Mouse (Mus musculus): ENCODE results near the gene Olfr91.
A peak's percentile ranks its signal among the peaks of the same experiment; 100 is the strongest.

Olfr91 gene

GRCm38 (mm10) chr17:37062101-37062641 is 35.9 kb downstream of the Olfr91 start:
- DNase-seq (ENCODE audit: low read depth, low spot score), result no peak

GRCm38 (mm10) chr17:37061435-37061834 is 36.6 kb downstream of the Olfr91 start:
- DNase-seq (ENCODE audit: low read depth, low spot score), result no peak

- DNase-seq (ENCODE audit: low read depth, low spot score), result peak; percentile 56
Measured at GRCm38 (mm10) chr17:37056957-37057356, 41.1 kb downstream of the Olfr91 start.

GRCm38 (mm10) chr17:37051745-37052144 is 46.3 kb downstream of the Olfr91 start:
- no peak for DNase-seq (ENCODE audit: low read depth, low spot score)

- no peak for DNase-seq (ENCODE audit: low read depth, low spot score)
Measured at GRCm38 (mm10) chr17:37050876-37051275, 47.2 kb downstream of the Olfr91 start.

- peak; percentile 89 for DNase-seq (ENCODE audit: low read depth, low spot score)
Measured at GRCm38 (mm10) chr17:37050399-37050798, 47.7 kb downstream of the Olfr91 start.

DNA sequence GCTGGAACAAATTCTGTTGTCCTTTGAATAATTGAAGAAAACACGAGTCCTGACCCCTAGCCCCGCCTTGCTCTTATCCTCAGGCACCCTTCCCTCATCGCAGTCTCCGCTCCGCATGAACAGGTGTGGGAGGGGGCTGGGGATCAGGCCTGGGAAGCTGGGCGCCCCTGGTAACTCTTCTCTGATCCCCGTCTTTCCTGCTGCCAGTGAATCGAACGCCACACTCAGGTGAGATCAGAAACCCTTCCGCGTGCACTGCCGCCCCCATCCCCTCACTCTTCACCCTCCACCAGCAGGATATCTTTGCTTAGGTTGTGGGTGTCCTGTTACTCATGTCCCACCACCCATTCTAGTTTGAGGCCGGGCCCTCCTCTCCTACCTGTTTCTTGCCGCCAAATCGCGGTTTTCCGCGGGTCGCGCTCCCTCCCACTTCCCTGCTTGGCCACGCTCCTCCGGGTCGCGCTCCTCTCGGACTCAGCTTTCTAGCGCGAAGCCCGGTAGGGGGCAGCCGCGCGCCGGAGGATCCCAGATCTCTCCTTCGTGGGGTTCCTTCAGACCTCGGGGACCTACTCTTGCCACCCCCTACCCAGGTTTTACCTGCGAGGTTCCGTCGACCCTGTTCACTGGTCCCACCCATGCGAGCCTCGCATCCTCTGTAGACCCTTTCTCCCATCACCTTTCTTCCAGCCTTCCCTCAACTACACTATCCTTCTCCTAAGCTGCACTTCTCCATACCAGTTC is 48.3 kb downstream of the Olfr91 start:
- peak; percentile 83 for DNase-seq (ENCODE audit: low read depth, low spot score)

GRCm38 (mm10) chr17:37048383-37048782 is 49.7 kb downstream of the Olfr91 start:
- no peak for DNase-seq (ENCODE audit: low read depth, low spot score)

DNA sequence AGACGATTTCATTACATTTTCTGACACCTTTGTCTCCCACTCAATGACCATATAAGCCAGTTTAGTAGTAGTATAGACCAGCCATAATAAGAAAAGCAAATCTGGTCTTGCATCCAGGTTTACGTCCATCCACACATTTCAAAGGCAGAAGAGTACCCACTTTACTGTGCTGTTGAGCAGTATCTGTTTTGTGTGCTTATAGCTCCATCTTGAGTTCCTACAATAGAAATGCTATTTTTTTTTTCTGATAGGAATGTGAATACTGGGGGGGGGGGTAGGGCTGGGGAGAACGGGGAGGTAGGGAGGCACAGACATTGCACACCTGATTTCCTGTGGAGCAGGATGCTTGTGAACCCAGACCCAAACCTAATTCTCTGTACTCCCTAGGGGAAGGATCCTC is 50.1 kb downstream of the Olfr91 start:
- no peak for DNase-seq (ENCODE audit: low read depth, low spot score)

DNA sequence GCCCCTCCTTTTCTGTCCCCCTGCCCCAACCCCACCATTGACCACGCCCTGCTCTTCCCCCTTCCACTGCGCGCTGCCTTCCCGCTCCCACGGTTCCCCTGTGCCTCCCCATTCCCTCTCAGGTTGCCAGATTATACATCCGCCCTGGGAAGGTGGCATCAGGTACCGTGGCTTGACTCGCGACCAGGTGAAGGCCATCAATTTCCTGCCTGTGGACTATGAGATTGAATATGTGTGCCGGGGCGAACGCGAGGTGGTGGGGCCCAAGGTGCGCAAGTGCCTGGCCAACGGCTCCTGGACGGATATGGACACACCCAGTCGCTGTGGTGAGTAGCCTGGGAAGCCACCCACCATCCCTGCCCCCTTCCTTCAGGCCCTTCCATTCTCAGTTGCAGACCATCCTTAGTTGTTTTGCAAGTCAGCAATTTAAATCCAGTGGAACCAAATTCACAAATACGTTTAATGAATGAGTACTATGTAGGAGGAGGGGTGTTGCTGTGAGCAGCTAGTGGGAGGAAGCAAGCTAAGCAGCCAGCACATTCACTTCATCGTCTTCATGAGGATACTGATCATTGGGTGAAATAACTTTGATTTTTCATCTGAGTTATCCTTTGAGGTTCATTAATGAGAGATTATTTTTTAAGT is 50.6 kb downstream of the Olfr91 start:
- DNase-seq (ENCODE audit: low read depth, low spot score), result peak; percentile 63

DNA sequence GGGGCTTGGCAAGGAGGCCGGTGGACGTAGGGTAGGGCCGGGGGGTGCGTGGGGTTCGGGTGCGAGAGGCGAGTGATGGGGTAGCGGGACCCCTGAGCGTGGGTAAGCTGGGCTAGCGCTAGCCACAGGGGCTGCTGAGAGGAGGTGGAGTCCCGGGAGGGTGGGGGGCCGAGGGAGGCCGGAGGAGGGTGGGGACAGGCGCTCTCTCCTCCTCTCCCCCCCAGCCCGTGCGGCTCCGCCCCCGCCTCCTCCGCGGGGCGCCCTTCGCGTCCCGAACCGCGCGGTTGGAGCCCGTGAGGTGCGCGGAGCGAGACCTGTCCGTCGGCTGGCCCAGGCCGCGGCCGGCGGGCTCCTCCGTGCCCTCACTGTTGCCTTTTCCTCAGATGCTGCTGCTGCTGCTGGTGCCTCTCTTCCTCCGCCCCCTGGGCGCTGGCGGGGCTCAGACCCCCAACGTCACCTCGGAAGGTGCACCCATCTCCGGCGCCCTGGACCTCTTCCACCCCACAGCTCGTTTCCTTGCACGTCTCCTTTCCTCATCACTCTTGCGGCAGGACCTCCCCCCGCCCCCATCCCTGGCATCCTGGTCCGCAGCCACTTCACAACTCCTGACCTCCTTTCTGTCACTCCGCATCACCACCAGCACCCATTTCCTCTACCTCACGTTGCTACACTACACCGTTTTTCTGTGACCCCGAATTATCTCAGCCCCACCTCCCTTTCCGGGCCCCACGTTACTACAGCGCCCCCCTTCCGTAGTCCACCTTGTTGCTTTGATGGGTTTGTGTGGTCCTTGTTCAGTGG is 51.6 kb downstream of the Olfr91 start:
- DNase-seq (ENCODE audit: low read depth, low spot score), result peak; percentile 78

DNA sequence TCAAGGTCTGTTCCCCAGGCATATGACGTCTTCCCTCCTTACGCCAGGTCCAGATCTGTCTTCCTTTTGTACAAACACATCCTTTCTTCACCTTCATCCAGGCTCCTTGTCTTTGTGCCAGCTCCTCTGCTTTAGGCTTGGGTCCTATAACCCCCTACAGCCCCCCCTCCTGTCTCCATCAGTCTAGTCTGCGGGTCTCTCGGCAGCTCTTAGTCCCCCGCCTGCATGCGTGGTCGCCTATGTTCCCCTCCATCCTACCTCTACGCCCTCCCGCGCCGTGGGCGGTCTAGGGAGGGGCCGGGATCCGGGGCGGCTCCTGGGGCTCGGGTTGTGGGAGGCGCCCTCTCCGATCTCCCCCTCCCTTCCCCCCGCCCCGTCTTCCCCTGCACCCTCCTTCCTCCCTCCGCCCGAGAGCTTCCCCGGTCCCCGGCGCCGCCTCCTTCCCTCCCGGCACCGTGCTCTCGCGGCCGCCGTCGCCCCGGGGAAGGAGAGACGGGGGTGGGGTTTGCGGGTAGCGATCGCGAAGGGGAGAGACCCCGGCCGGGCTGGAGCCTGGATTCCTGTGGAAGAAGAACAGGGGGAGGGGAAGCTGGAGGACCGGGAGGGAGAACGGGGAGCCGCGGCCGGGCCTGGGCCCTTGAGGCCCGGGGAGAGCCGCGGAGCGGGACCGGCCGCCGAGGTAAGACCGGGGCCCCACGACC is 52.3 kb downstream of the Olfr91 start, which contains the start of gene Gabbr1:
TSS of gene Gabbr1 (plus strand) at position 356 of the 701 bp plus-strand sequence.
- peak; percentile 93 for DNase-seq (ENCODE audit: low read depth, low spot score)

GRCm38 (mm10) chr17:37044651-37045244 is 53.3 kb downstream of the Olfr91 start:
- no peak for DNase-seq (ENCODE audit: low read depth, low spot score)
